8 mouse cellular contexts compared by ENCODE assay signal in genomic region chr5:23843674-23844530, GRCm38 (mm10). TPM values are rescaled to one million over a fixed set of nuclear protein-coding genes. Genes with fewer than 3 reads are reported as not detected.
DNase-seq lines count a peak whose midpoint lies in the region; ATAC-seq lines count a peak whose summit lies in the region.

Gene Tomm7, minus strand, starts transcription at chr5:23844161.

- H3K4me1 ChIP-seq in heart, embryonic 14.5 days (ENCODE audit: control insufficient read depth in 2 of 2, insufficient read depth in 2 of 2, low read length in 2 of 2) = peaks cover 0 to 16% of the 10 kb centered on the region in 2 experiments; a peak in 2 of 4 replicates
- H3K4me1 ChIP-seq in liver, embryonic 13.5 days (replicated peaks) = peaks cover 18% of the 10 kb centered on the region
- H3K4me1 ChIP-seq in stomach, embryonic 16.5 days (ENCODE audit: control insufficient read depth, insufficient read depth, low read length) = peaks cover 5% of the 10 kb centered on the region

- H3K36me3 ChIP-seq in heart, embryonic 14.5 days (ENCODE audit: control insufficient read depth, insufficient read depth, low read length) = peaks cover 25% of the 10 kb centered on the region
- peaks cover 11% of the 10 kb centered on the region for H3K36me3 ChIP-seq in liver, embryonic 13.5 days
- no peaks in the 10 kb centered on the region for H3K36me3 ChIP-seq in stomach, embryonic 16.5 days (ENCODE audit: control insufficient read depth, insufficient read depth, low read length)

- H3K9ac ChIP-seq in heart, embryonic 14.5 days (ENCODE audit: low read length) = peak within 1 kb of the TSS; percentile 87
- H3K9ac ChIP-seq in liver, embryonic 13.5 days = peak within 1 kb of the TSS; percentile 87
- peak within 1 kb of the TSS; percentile 87 for H3K9ac ChIP-seq in stomach, embryonic 16.5 days (ENCODE audit: low read length)

- peak within 1 kb of the TSS; percentile 89 to 92 for H3K27ac ChIP-seq in heart, embryonic 14.5 days (replicated peaks in 1 of 2; ENCODE audit: control insufficient read depth in 1 of 2, insufficient read depth in 1 of 2, low read depth in 2 of 2, low read length in 2 of 2)
- peak within 1 kb of the TSS; percentile 82 for H3K27ac ChIP-seq in liver, embryonic 13.5 days
- H3K27ac ChIP-seq in stomach, embryonic 16.5 days (ENCODE audit: low read length) = peak within 1 kb of the TSS; percentile 86

- H3K4me3 ChIP-seq in heart, embryonic 14.5 days (ENCODE audit: control insufficient read depth in 1 of 2, insufficient read depth in 1 of 2, low read depth in 1 of 2, low read length in 2 of 2) = peak within 1 kb of the TSS; percentile 79 to 94
- H3K4me3 ChIP-seq in liver, embryonic 13.5 days (replicated peaks) = peak within 1 kb of the TSS; percentile 82
- peak within 1 kb of the TSS; percentile 90 for H3K4me3 ChIP-seq in stomach, embryonic 16.5 days (replicated peaks; ENCODE audit: low read length)

- H3K27me3 ChIP-seq in heart, embryonic 14.5 days (ENCODE audit: control insufficient read depth, insufficient read depth, low read length) = no peaks in the 10 kb centered on the region
- H3K27me3 ChIP-seq in liver, embryonic 13.5 days = no peaks in the 10 kb centered on the region
- no peaks in the 10 kb centered on the region for H3K27me3 ChIP-seq in stomach, embryonic 16.5 days (ENCODE audit: control insufficient read depth, insufficient read depth, low read length)

- peak; percentile 93 for DNase-seq in c-Kit-negative CD71-positive TER-119-positive erythroid progenitor cells, embryonic 14.5 days (ENCODE audit: low read depth, low spot score)
- peak; percentile 97 for DNase-seq in fibroblast of lung, adult 2 months (ENCODE audit: low read depth)
- DNase-seq in kidney, postnatal 14 days = peak; percentile 98
- DNase-seq in liver, embryonic 13.5 days = peak; percentile 97
- DNase-seq in neural tube, embryonic 10.5 days (ENCODE audit: extremely low spot score, low spot score) = peak; percentile 96

- no peaks in the 10 kb centered on the region for H3K9me3 ChIP-seq in heart, embryonic 14.5 days (ENCODE audit: control insufficient read depth, low read length)
- H3K9me3 ChIP-seq in liver, embryonic 13.5 days (replicated peaks) = no peaks in the 10 kb centered on the region
- H3K9me3 ChIP-seq in stomach, embryonic 16.5 days (replicated peaks; ENCODE audit: control insufficient read depth, low read length) = no peaks in the 10 kb centered on the region

- ATAC-seq in CD4-positive, CD25-positive, alpha-beta regulatory T cell, adult 4 months = peak; percentile 92
- ATAC-seq in heart, embryonic 14.5 days (ENCODE audit: insufficient number of reproducible peaks, insufficient read depth, low FRiP score, low read depth) = peak; percentile 89
- peak; percentile 91 for ATAC-seq in liver, embryonic 13.5 days (ENCODE audit: low read depth)
- peak; percentile 97 for ATAC-seq in stomach, embryonic 16.5 days (ENCODE audit: insufficient read depth, low FRiP score)

- H3K4me2 ChIP-seq in heart, embryonic 14.5 days (ENCODE audit: low read length) = peak within 1 kb of the TSS; percentile 67
- peak within 1 kb of the TSS; percentile 84 for H3K4me2 ChIP-seq in liver, embryonic 13.5 days
- H3K4me2 ChIP-seq in stomach, embryonic 16.5 days (ENCODE audit: low read depth, low read length) = peak within 1 kb of the TSS; percentile 86

- WGBS in heart, embryonic 14.5 days = under 1% methylated on average over 44 of the region's 44 CpGs
- WGBS in liver, embryonic 13.5 days (ENCODE audit: insufficient replicate concordance) = under 1% methylated on average over 44 of the region's 44 CpGs
- under 1% methylated on average over 44 of the region's 44 CpGs for WGBS in stomach, embryonic 16.5 days

RNA-seq across cellular contexts. Expression of gene Tomm7, which starts in this region (rescaled TPM):
- polyA plus RNA-seq in CD4-positive, CD25-positive, alpha-beta regulatory T cell, adult 4 months (2017; shearing (Covaris generic)) = 100 to 1,000 TPM in 1 of 2 experiments, 10 to 100 TPM in 1; 57.3 to 118 TPM
- 113 and 120 TPM in 2 replicates for polyA plus RNA-seq in heart, embryonic 14.5 days (2014; fragmentation: Nextera tagmentation; extraction: Ambion mirVana)
- 93.8 and 94.0 TPM in 2 replicates for polyA plus RNA-seq in liver, embryonic 13.5 days (2015; fragmentation: Nextera tagmentation; extraction: Ambion mirVana)
- 106 and 120 TPM in 2 replicates for polyA plus RNA-seq in stomach, embryonic 16.5 days (2015; fragmentation: Nextera tagmentation; extraction: Ambion mirVana)

Comparison
In these comparisons a context has a peak if more than half of its experiments do, and no peak if none do; other contexts are left out.
1. Peak in every context shown above with its lines: DNase-seq, ATAC-seq, H3K4me3 ChIP-seq and H3K27ac ChIP-seq.